Mouse (Mus musculus): ENCODE results near the gene Zfhx2.

- TF ChIP-seq E2F4 (IDR thresholded peaks at IDR 0.05; ENCODE audit: insufficient read depth) (no peak), CEBPB (IDR thresholded peaks at IDR 0.05; ENCODE audit: insufficient read depth, poor library complexity, severe bottlenecking) (no peak), POLR2A (IDR thresholded peaks at IDR 0.05; ENCODE audit: insufficient read length, low read depth) (no peak), POLR2AphosphoS2 (IDR thresholded peaks at IDR 0.05; ENCODE audit: insufficient read length, low read depth) (no peak), USF1 (IDR thresholded peaks at IDR 0.05; ENCODE audit: low read depth) (no peak), MAX (IDR thresholded peaks at IDR 0.05; ENCODE audit: low read depth) (no peak), MYOG (IDR thresholded peaks at IDR 0.05; ENCODE audit: control insufficient read depth in 1 of 3, insufficient read depth in 1 of 3, insufficient read length in 2 of 3, low read depth in 2 of 3) (no peak)
Measured at GRCm38 (mm10) chr14:55076224-55076623, 15.9 kb downstream of the Zfhx2 start.

Data from myocyte (in vitro differentiated cells).